8 mouse cellular contexts compared by ENCODE assay signal in genomic region chr16:37871112-37871715, GRCm38 (mm10). TPM values are rescaled to one million over a fixed set of nuclear protein-coding genes. Genes with fewer than 3 reads are reported as not detected.
DNase-seq lines count a peak whose midpoint lies in the region; ATAC-seq and TF ChIP-seq lines count a peak whose summit lies in the region.

No protein-coding gene starts in this region.

- no peaks in the 10 kb centered on the region for H3K9me3 ChIP-seq in heart, embryonic 11.5 days (replicated peaks; ENCODE audit: control insufficient read depth, low read length)

- H3K79me2 ChIP-seq in myocyte (ENCODE audit: control insufficient read depth, insufficient read depth), result peaks cover 71% of the 10 kb centered on the region

- no peak overlapping the region for H3K27ac ChIP-seq in heart, embryonic 11.5 days (ENCODE audit: low read depth, low read length)

- no peaks in the 10 kb centered on the region for H3K27me3 ChIP-seq in heart, embryonic 11.5 days (ENCODE audit: control insufficient read depth, insufficient read depth, low read length)
- H3K27me3 ChIP-seq in myocyte (ENCODE audit: control insufficient read depth, insufficient read depth, insufficient read length), result no peaks in the 10 kb centered on the region

- 84% methylated on average over 4 of the region's 4 CpGs for WGBS in heart, embryonic 11.5 days (ENCODE audit: insufficient replicate concordance)

- H3K4me1 ChIP-seq in heart, embryonic 11.5 days (ENCODE audit: control insufficient read depth, insufficient read depth, low read length), result peaks cover 18% of the 10 kb centered on the region

- no peak overlapping the region for H3K4me3 ChIP-seq in heart, embryonic 11.5 days (ENCODE audit: low read depth, low read length)
- no peak overlapping the region for H3K4me3 ChIP-seq in myocyte

- TF ChIP-seq POLR2A in myocyte (IDR thresholded peaks at IDR 0.05; ENCODE audit: insufficient read length, low read depth), result no peak

- DNase-seq in layer of hippocampus, adult 9-11 months, result peak; percentile 38
- no peak for DNase-seq in layer of hippocampus, postnatal 25 days (ENCODE audit: extremely low spot score in 1 of 2, low spot score in 1 of 2)
- DNase-seq in adrenal gland, postnatal 36 days, result peak; percentile 76 to 79
- DNase-seq in kidney, postnatal 36 days, result peak; percentile 70 to 91
- no peak for DNase-seq in urinary bladder, postnatal 10 days (ENCODE audit: low spot score)
- DNase-seq in urinary bladder, postnatal 14 days (ENCODE audit: low spot score), result no peak

- peaks cover 2% of the 10 kb centered on the region; the same call in 1 of the 2 replicates for H3K36me3 ChIP-seq in heart, embryonic 11.5 days (ENCODE audit: control insufficient read depth, insufficient read depth, low read length)
- peaks cover 4% of the 10 kb centered on the region for H3K36me3 ChIP-seq in myocyte (ENCODE audit: control insufficient read depth, insufficient read depth)

- H3K4me2 ChIP-seq in heart, embryonic 11.5 days, result peak overlapping the region; percentile 1; the same call in 1 of the 2 replicates
- H3K4me2 ChIP-seq in myocyte (ENCODE audit: low read depth), result peak overlapping the region; percentile 9

- ATAC-seq in heart, embryonic 11.5 days (replicated peaks; ENCODE audit: insufficient number of reproducible peaks, low FRiP score, low TSS enrichment), result no peak

- H3K9ac ChIP-seq in heart, embryonic 11.5 days (ENCODE audit: low read depth, low read length), result no peak overlapping the region

- H3ac ChIP-seq in myocyte (ENCODE audit: control insufficient read depth, insufficient read length), result no peak overlapping the region

TF ChIP-seq in myocyte, 11 proteins besides CTCF, POLR2A, EP300 and RAD21:
- no peak for TF ChIP-seq USF1 (IDR thresholded peaks at IDR 0.05; ENCODE audit: low read depth)
- TF ChIP-seq E2F4 (IDR thresholded peaks at IDR 0.05; ENCODE audit: insufficient read depth), result no peak
- TF ChIP-seq CEBPB (IDR thresholded peaks at IDR 0.05; ENCODE audit: insufficient read depth, poor library complexity, severe bottlenecking), result no peak
- no peak for TF ChIP-seq MYOG (IDR thresholded peaks at IDR 0.05; ENCODE audit: control insufficient read depth in 1 of 3, insufficient read depth in 1 of 3, insufficient read length in 2 of 3, low read depth in 2 of 3)
- TF ChIP-seq REST (IDR thresholded peaks at IDR 0.05; ENCODE audit: insufficient read depth, insufficient read length), result no peak
- no peak for TF ChIP-seq SRF (IDR thresholded peaks at IDR 0.05; ENCODE audit: control insufficient read depth, insufficient read length, low read depth)
- TF ChIP-seq POLR2AphosphoS2 (IDR thresholded peaks at IDR 0.05; ENCODE audit: insufficient read length, low read depth), result no peak
- no peak for TF ChIP-seq TCF3 (IDR thresholded peaks at IDR 0.05; ENCODE audit: insufficient read length, low read depth)
- no peak for TF ChIP-seq MAX (IDR thresholded peaks at IDR 0.05; ENCODE audit: low read depth)
- TF ChIP-seq MYOD1 (IDR thresholded peaks at IDR 0.05; ENCODE audit: control insufficient read depth in 1 of 3, insufficient read length in 2 of 3, low read depth in 2 of 3), result no peak
- TF ChIP-seq TCF12 (IDR thresholded peaks at IDR 0.05; ENCODE audit: insufficient read depth, poor library complexity, severe bottlenecking), result no peak

RNA-seq across cellular contexts. Expression of gene Lrrc58, which starts 3.0 kb away (rescaled TPM):
- 100 to 1,000 TPM; 102 to 104 TPM for total RNA-seq in layer of hippocampus, postnatal 25 days (2021)
- 100 to 1,000 TPM; 196 to 310 TPM for total RNA-seq in adrenal gland, postnatal 36 days (2021)
- 41.6 and 42.9 TPM in 2 replicates for polyA plus RNA-seq in heart, embryonic 11.5 days (2014; fragmentation: Nextera tagmentation; extraction: Ambion mirVana)
- 6.9 TPM for polyA plus RNA-seq in myocyte (2012; fragmentation: generic; extraction: Trizol)

RNA-seq across cellular contexts. Expression of gene Gm36028, which starts 10.3 kb away (rescaled TPM):
- not detected for total RNA-seq in layer of hippocampus, postnatal 25 days (2021)
- total RNA-seq in adrenal gland, postnatal 36 days (2021), result under 1 TPM in 1 of 2 experiments, not detected in 1; 0.49 TPM
- polyA plus RNA-seq in heart, embryonic 11.5 days (2014; fragmentation: Nextera tagmentation; extraction: Ambion mirVana), result 1.00 and 1.0 TPM in 2 replicates
- polyA plus RNA-seq in myocyte (2012; fragmentation: generic; extraction: Trizol), result 0.08 TPM

RNA-seq across cellular contexts. Expression of gene Gpr156, which starts 45.1 kb away (rescaled TPM):
- under 1 TPM; 0.76 to 0.77 TPM for total RNA-seq in layer of hippocampus, postnatal 25 days (2021)
- total RNA-seq in adrenal gland, postnatal 36 days (2021), result under 1 TPM; 0.10 to 0.13 TPM
- polyA plus RNA-seq in heart, embryonic 11.5 days (2014; fragmentation: Nextera tagmentation; extraction: Ambion mirVana), result 0.66 and 0.87 TPM in 2 replicates
- 0.06 TPM for polyA plus RNA-seq in myocyte (2012; fragmentation: generic; extraction: Trizol)

Comparison
In these comparisons a context has a peak if more than half of its experiments do, and no peak if none do; other contexts are left out.
1. DNase-seq: peak in layer of hippocampus, adult 9-11 months (single experiment), adrenal gland, postnatal 36 days (2 of 2) and kidney, postnatal 36 days (2 of 2); none in layer of hippocampus, postnatal 25 days (0 of 2), urinary bladder, postnatal 10 days (single experiment) and urinary bladder, postnatal 14 days (single experiment).